Mouse (Mus musculus) erythroblast, embryonic 14.5 days (primary cell): ENCODE results near the gene Esf1.

Experiments used
- GATA1 ChIP-seq: IDR thresholded peaks from 2 replicates; pipeline ENCODE4 v1.6.1; 2012; ENCODE audit warnings: low read length, inconsistent platforms, mixed read lengths
- TAL1 ChIP-seq: IDR thresholded peaks from 3 replicates; pipeline ENCODE4 v1.6.1; 2012; ENCODE audit warnings: low read length, inconsistent platforms, mixed read lengths

DNA sequence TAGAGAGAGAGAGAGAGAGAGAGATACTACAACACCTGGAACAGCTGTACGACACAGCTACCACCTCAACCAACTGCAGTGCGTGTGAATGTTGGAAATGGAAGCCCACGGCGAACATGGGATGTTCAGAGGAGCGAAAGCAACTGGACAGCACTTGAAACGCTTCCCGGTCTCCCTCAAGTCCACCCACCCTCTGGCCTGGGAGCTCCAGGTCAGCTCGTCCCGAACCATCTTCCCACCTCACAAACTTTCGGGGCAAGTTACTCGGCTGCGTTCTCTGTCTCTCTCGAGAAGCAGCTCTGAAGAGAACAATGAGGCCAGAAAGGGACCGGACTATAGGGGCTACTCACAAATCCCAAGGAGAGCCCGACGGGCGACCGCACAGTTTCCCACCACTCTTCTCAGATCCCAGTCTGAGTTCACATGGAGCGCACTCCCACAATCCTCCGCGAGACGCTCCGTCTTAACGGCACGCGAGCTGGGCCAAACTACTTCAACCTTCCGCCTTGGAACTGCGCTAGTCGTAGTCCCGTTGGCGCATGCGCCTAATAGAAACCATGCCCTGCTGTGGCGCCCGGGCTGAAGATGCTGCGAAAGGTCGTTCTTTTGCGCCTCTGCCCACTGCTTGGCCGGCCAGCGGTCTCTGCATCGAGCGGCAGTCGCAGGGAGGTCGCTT lies at the start of gene Esf1, which contains the start of gene Ndufaf5:
- TF ChIP-seq GATA1 (no peak), TAL1 (no peak)
